Mouse (Mus musculus) heart, postnatal 0 days (tissue): ENCODE measurements around the gene Fam234b.

Experiments
- CTCF ChIP-seq: IDR thresholded peaks from 2 replicates; pipeline ENCODE4 v1.5.1; 2016; ENCODE audit warnings: antibody characterized with exemption, control low read depth, low read depth
- EP300 ChIP-seq: IDR thresholded peaks from 2 replicates; pipeline ENCODE4 v1.6.1; 2016; ENCODE audit warnings: antibody characterized with exemption, low read depth

DNA sequence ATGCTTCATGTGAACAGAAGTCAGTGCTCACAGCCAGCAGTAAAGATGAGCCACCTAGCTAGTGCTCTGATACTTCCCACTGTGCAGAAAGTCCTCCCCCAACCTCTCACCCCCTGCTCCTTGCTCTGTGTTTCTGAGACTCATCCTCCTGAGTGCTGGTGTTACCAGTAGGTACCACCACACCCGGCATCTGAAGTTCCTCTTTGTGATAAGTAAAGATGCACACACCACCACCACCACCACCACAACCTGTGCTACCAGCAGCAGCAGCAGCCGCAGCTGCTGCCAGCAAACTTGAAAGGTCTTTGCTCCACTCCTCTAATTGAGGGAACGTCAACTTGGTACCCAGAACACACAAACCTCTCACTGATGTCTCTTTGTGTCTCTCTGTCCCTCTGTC, 69.4 kb downstream of the Fam234b start:
- TF ChIP-seq CTCF (no peak), EP300 (no peak)
